Mouse (Mus musculus) layer of hippocampus, postnatal 36 days (tissue): ENCODE data around the gene Hoxc9. TPM values are rescaled to one million over a fixed set of nuclear protein-coding genes. Genes with fewer than 3 reads are reported as not detected.

ENCODE experiments used
- DNase-seq, 2 experiments: peaks; one replicate each; pipeline ENCODE4 v3.0.0; 2022
- total RNA-seq, 2 experiments: library from RNA; stranded (reverse); gene quantifications; 2 replicates each; pipeline ENCODE4 v1.2.3; 2021

Hoxc9 gene
- total RNA-seq, 2 experiments from 2014 or later: not detected

- no peak for DNase-seq
Measured at GRCm38 (mm10) chr15:103001370-103001769, 25.1 kb downstream of the Hoxc9 start.

GRCm38 (mm10) chr15:103002156-103002555 lies 25.9 kb downstream of the Hoxc9 start:
- no peak for DNase-seq

- no peak for DNase-seq
Measured at GRCm38 (mm10) chr15:103002821-103003448, 26.7 kb downstream of the Hoxc9 start.

GRCm38 (mm10) chr15:103005308-103005707 lies 29.1 kb downstream of the Hoxc9 start:
- no peak for DNase-seq

- DNase-seq: no peak
Measured at GRCm38 (mm10) chr15:103005797-103006196, 29.6 kb downstream of the Hoxc9 start.

GRCm38 (mm10) chr15:103006326-103006725 lies 30.1 kb downstream of the Hoxc9 start:
- no peak for DNase-seq

GRCm38 (mm10) chr15:103009265-103010111 lies 33.2 kb downstream of the Hoxc9 start:
- no peak for DNase-seq

- no peak for DNase-seq
Measured at GRCm38 (mm10) chr15:103010112-103010846, 34.0 kb downstream of the Hoxc9 start.

- no peak for DNase-seq
Measured at GRCm38 (mm10) chr15:103010847-103011555, 34.8 kb downstream of the Hoxc9 start.

- DNase-seq: no peak
Measured at GRCm38 (mm10) chr15:103011928-103012486, 35.8 kb downstream of the Hoxc9 start.

- DNase-seq: no peak
Measured at GRCm38 (mm10) chr15:103013238-103013984, 37.2 kb downstream of the Hoxc9 start.

- no peak for DNase-seq
Measured at GRCm38 (mm10) chr15:103014166-103015008, 38.1 kb downstream of the Hoxc9 start.

GRCm38 (mm10) chr15:103015009-103015399 lies 38.8 kb downstream of the Hoxc9 start:
- DNase-seq: no peak

- no peak for DNase-seq
Measured at GRCm38 (mm10) chr15:103015406-103016166, 39.3 kb downstream of the Hoxc9 start.

GRCm38 (mm10) chr15:103018636-103019035 lies 42.4 kb downstream of the Hoxc9 start, which contains the start of gene Hoxc4:
Gene Hoxc4 (plus strand): TSS chr15:103018934.
- no peak for DNase-seq

GRCm38 (mm10) chr15:103020899-103021418 lies 44.7 kb downstream of the Hoxc9 start:
- no peak for DNase-seq

- DNase-seq: no peak
Measured at GRCm38 (mm10) chr15:103021544-103021943, 45.3 kb downstream of the Hoxc9 start.

GRCm38 (mm10) chr15:103024131-103024530 lies 47.9 kb downstream of the Hoxc9 start:
- DNase-seq: no peak
